Mouse (Mus musculus) CH12.LX (cell line): ENCODE results near the gene Commd3.

Source experiments
- CTCF ChIP-seq, 2 experiments: IDR thresholded peaks in 1 of 2; conservative IDR thresholded peaks in 1 of 2; 2 replicates each; pipeline ENCODE4 v1.5.1; 2011 to 2012; ENCODE audit warnings: low read depth in 2 of 2, low read length in 2 of 2, improper control_type of control experiment in 1 of 2, inconsistent platforms in 1 of 2, mild to moderate bottlenecking in 1 of 2, moderate library complexity in 1 of 2
- EP300 ChIP-seq: IDR thresholded peaks from 2 replicates; pipeline ENCODE4 v1.6.1; 2011; ENCODE audit warnings: low read length, improper control_type of control experiment
- ETS1 ChIP-seq: conservative IDR thresholded peaks from 2 replicates; pipeline ENCODE4 v1.6.1; 2012; ENCODE audit warnings: low read depth, mild to moderate bottlenecking, inconsistent platforms, low read length, improper control_type of control experiment, moderate library complexity
- GABPA ChIP-seq: IDR thresholded peaks from 2 replicates; pipeline ENCODE4 v1.6.1; 2012; ENCODE audit warnings: low read depth, low read length, improper control_type of control experiment, inconsistent platforms; ENCODE audit not compliant: insufficient replicate concordance
- MYC ChIP-seq: IDR thresholded peaks from 2 replicates; pipeline ENCODE4 v1.6.1; 2011; ENCODE audit warnings: low read depth, mild to moderate bottlenecking, improper control_type of control experiment, low read length
- POLR2A ChIP-seq: IDR thresholded peaks from 2 replicates; pipeline ENCODE4 v1.6.1; 2011; ENCODE audit warnings: low read depth, mild to moderate bottlenecking, improper control_type of control experiment, low read length
- POLR2AphosphoS2 ChIP-seq: IDR thresholded peaks from 2 replicates; pipeline ENCODE4 v1.6.1; 2011; ENCODE audit warnings: low read depth, low read length, improper control_type of control experiment
- RCOR1 ChIP-seq: conservative IDR thresholded peaks from 2 replicates; pipeline ENCODE4 v1.6.1; 2012; ENCODE audit warnings: low read depth, mild to moderate bottlenecking, inconsistent platforms, low read length, improper control_type of control experiment
- UBTF ChIP-seq: IDR thresholded peaks from 2 replicates; pipeline ENCODE4 v1.6.1; 2012; ENCODE audit warnings: low read depth, mild to moderate bottlenecking, inconsistent platforms, low read length, improper control_type of control experiment, moderate library complexity
- USF1 ChIP-seq: IDR thresholded peaks from 2 replicates; pipeline ENCODE4 v1.6.1; 2014; ENCODE audit warnings: low read depth, mild to moderate bottlenecking, inconsistent platforms, low read length, improper control_type of control experiment
- ZC3H11A ChIP-seq: IDR thresholded peaks from 2 replicates; pipeline ENCODE4 v1.6.1; 2012; ENCODE audit warnings: low read depth, mild to moderate bottlenecking, inconsistent platforms, low read length, improper control_type of control experiment

GRCm38 (mm10) chr2:18698663-18699385 is 26.6 kb downstream of the Commd3 start:
- no peak for TF ChIP-seq GABPA
- no peak for TF ChIP-seq RCOR1
- no peak for TF ChIP-seq MYC
- no peak for TF ChIP-seq POLR2A
- no peak for TF ChIP-seq ETS1
- no peak for TF ChIP-seq ZC3H11A
- TF ChIP-seq POLR2AphosphoS2, result no peak
- TF ChIP-seq EP300, result no peak
- no peak for TF ChIP-seq CTCF (conservative IDR thresholded peaks at IDR 0.05 in 1 of 2, IDR thresholded peaks at IDR 0.05 in 1 of 2; ENCODE audit: low read depth in 2 of 2, low read length in 2 of 2)
- TF ChIP-seq UBTF, result no peak
- no peak for TF ChIP-seq USF1
